Mouse (Mus musculus): ENCODE data around the gene Syngr2. TPM values are rescaled to one million over a fixed set of nuclear protein-coding genes. Genes with fewer than 3 reads are reported as not detected.
A peak's percentile ranks its signal among the peaks of the same experiment; 100 is the strongest.

Syngr2 gene
- 78.7 and 79.2 TPM in 2 replicates for polyA plus RNA-seq (2014; fragmentation: Nextera tagmentation; extraction: Ambion mirVana)

DNA sequence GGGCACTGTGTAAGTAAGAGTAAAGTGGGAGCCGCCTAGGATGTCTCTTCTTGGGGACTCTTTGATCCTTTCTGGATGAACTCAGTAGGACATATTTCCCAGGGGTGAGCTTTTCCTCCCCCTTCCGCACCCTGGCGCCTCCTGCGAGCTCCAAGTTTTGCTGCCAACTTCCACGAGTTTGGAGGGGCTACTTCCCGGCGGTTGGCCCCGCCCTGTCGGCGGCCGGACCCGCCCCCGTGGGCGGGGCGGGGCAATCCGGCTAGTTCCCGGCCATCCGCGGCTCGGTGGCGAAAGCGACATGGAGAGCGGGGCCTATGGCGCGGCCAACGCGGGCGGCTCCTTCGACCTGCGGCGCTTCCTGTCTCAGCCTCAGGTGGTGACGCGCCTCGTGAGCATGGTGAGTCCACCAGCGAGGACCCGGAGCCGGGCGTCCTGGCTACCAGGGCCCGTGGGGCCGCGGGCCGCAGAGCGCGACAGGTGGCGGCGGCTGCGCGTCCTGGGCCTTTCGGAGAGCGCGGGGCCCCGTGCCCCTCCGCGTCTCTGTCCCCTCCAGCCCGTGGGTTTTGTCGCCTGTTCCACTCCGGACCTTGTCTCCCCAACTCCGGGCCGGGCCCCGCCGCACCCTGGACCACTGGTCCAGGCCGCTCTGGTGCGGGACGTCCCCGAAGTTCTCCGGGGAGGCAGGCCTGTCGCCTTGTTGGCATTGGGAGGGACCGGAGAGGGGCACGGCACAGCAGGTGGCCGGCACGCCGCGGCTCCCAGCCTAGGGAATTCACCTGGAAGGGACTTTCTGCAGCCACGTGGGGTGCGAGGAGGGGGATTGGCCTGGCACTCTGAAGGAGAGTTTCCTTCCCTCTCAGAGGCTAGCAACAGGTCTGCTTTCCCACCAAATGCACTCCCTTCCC lies at the start of gene Syngr2, which contains the start of gene Gm20708:
Gene Syngr2 (plus strand): TSS at position 262 of the 905 bp plus-strand sequence.
Gene Gm20708 (plus strand): TSS at position 262 of the 905 bp plus-strand sequence.
- H3K9me3 ChIP-seq (replicated peaks; ENCODE audit: control insufficient read depth, low read length): no peaks in the 10 kb centered on the region
- WGBS (ENCODE audit: insufficient replicate concordance): under 1% methylated on average over 67 of the region's 75 CpGs
- peak; percentile 65 for ATAC-seq (replicated peaks; ENCODE audit: insufficient number of reproducible peaks, low FRiP score, low TSS enrichment)

DNA sequence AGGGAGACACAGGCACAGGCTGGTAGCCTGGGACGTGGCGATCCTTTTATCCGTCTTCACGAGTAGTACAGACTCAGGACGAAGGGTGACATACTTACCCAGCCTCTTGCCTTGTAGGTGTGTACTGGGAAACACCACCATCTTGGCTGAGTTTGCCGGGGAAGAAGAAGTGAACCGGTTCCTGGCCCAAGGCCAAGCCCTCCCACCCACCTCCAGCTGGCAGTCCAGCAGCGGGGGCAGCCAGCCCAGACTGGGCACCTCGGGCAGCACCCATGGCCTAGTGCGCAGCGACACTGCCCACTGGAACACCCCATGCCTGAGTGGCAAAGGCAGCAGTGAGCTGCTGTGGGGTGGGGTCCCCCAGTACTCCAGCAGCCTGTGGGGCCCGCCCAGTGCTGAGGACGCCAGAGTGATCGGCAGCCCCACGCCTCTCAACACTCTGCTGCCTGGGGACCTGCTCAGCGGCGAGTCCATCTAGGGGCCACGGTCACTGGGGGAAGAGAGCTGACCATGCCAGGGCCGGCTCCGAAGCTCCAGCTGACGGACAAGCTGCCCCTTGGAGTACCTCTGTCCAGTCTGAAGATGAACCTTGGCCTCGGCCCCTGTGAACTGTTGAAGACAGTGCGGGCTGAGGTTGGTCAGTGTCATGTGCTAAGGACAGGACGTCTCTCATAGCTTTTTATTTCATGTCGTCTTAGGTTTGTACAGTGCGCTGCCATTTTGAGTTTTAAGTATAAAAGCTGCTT lies 48.9 kb upstream of the Syngr2 start:
- H3K36me3 ChIP-seq (ENCODE audit: control insufficient read depth, insufficient read depth, low read length): peaks cover 40% of the 10 kb centered on the region
- H3K27me3 ChIP-seq (ENCODE audit: control insufficient read depth, insufficient read depth, low read length): no peaks in the 10 kb centered on the region
- no peak overlapping the region for H3K4me2 ChIP-seq
- no peaks in the 10 kb centered on the region for H3K9me3 ChIP-seq (replicated peaks; ENCODE audit: control insufficient read depth, low read length)
- ATAC-seq (replicated peaks; ENCODE audit: insufficient number of reproducible peaks, low FRiP score, low TSS enrichment): no peak
- 91% methylated on average over 26 of the region's 26 CpGs for WGBS (ENCODE audit: insufficient replicate concordance)
- H3K4me1 ChIP-seq (ENCODE audit: control insufficient read depth, insufficient read depth, low read length): no peaks in the 10 kb centered on the region
- H3K27ac ChIP-seq (ENCODE audit: low read depth, low read length): no peak overlapping the region; the same call in 1 of the 2 replicates
- H3K4me3 ChIP-seq (ENCODE audit: low read depth, low read length): no peak overlapping the region
- no peak overlapping the region for H3K9ac ChIP-seq (ENCODE audit: low read depth, low read length)

More for the DNA sequence above, at the start of gene Syngr2, which contains the start of gene Gm20708:
- H3K4me3 ChIP-seq (ENCODE audit: low read depth, low read length): peak within 1 kb of the TSS; percentile 83
- H3K27ac ChIP-seq (ENCODE audit: low read depth, low read length): peak within 1 kb of the TSS; percentile 57
- H3K27me3 ChIP-seq (ENCODE audit: control insufficient read depth, insufficient read depth, low read length): peaks cover 3% of the 10 kb centered on the region; the same call in 1 of the 2 replicates
- H3K9ac ChIP-seq (ENCODE audit: low read depth, low read length): peak within 1 kb of the TSS; percentile 82
- H3K4me1 ChIP-seq (ENCODE audit: control insufficient read depth, insufficient read depth, low read length): peaks cover 11% of the 10 kb centered on the region
- H3K36me3 ChIP-seq (ENCODE audit: control insufficient read depth, insufficient read depth, low read length): peaks cover 15% of the 10 kb centered on the region
- H3K4me2 ChIP-seq: peak within 1 kb of the TSS; percentile 83

DNA sequence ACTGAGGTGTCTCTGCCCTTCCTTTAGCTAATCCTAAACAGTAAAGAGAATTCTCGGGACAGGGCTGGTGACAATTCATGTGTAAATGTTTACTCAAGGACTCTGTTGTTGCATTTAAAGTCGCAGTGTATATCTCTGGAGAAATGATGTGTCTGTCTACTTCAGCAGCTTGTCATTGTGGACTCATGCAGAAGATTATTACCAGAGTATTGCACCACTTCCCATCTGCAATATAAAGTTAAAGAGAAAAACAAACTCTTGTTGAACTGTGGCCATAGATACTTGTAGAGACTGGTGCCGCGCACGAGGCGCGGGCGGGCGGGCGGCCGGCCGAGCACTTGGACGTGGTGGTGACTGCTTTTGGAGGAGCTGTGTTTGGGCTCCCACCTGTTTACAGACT lies 47.7 kb upstream of the Syngr2 start:
- Histone ChIP-seq H3K4me3 (ENCODE audit: low read depth, low read length) (no peak overlapping the region), H3K4me2 (no peak overlapping the region), H3K9ac (ENCODE audit: low read depth, low read length) (no peak overlapping the region), H3K4me1 (ENCODE audit: control insufficient read depth, insufficient read depth, low read length) (peaks cover 5% of the 10 kb centered on the region; the same call in 1 of the 2 replicates), H3K9me3 (replicated peaks; ENCODE audit: control insufficient read depth, low read length) (no peaks in the 10 kb centered on the region), H3K36me3 (ENCODE audit: control insufficient read depth, insufficient read depth, low read length) (peaks cover 37% of the 10 kb centered on the region), H3K27ac (ENCODE audit: low read depth, low read length) (no peak overlapping the region), H3K27me3 (ENCODE audit: control insufficient read depth, insufficient read depth, low read length) (no peaks in the 10 kb centered on the region)
- ATAC-seq (replicated peaks; ENCODE audit: insufficient number of reproducible peaks, low FRiP score, low TSS enrichment): no peak
- WGBS (ENCODE audit: insufficient replicate concordance): 89% methylated on average over 13 of the region's 13 CpGs

DNA sequence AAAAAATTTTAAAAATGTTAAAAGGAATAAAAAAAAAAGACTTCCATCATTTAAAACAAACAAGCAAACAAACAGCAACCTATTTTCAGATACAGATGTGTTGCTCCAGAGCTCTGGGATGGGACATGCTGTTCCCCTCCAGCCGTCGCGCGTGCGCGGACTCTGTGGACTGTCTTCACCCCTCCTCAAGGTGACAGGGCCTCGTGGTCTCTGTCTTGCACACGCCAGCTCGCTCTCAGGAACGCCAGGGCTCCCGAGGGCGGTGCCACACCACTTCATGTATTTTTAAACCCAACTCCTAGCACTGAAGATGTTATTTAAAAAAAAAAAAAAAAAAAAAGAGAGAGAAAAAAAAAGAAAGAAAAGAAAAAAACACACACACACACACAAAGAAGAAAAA lies 47.2 kb upstream of the Syngr2 start:
- Histone ChIP-seq H3K27me3 (ENCODE audit: control insufficient read depth, insufficient read depth, low read length) (no peaks in the 10 kb centered on the region), H3K9ac (ENCODE audit: low read depth, low read length) (no peak overlapping the region), H3K36me3 (ENCODE audit: control insufficient read depth, insufficient read depth, low read length) (peaks cover 37% of the 10 kb centered on the region), H3K27ac (ENCODE audit: low read depth, low read length) (no peak overlapping the region), H3K4me3 (ENCODE audit: low read depth, low read length) (no peak overlapping the region), H3K9me3 (replicated peaks; ENCODE audit: control insufficient read depth, low read length) (no peaks in the 10 kb centered on the region), H3K4me1 (ENCODE audit: control insufficient read depth, insufficient read depth, low read length) (peaks cover 5% of the 10 kb centered on the region; the same call in 1 of the 2 replicates), H3K4me2 (no peak overlapping the region)
- no peak for ATAC-seq (replicated peaks; ENCODE audit: insufficient number of reproducible peaks, low FRiP score, low TSS enrichment)
- WGBS (ENCODE audit: insufficient replicate concordance): 55% methylated on average over 12 of the region's 12 CpGs

DNA sequence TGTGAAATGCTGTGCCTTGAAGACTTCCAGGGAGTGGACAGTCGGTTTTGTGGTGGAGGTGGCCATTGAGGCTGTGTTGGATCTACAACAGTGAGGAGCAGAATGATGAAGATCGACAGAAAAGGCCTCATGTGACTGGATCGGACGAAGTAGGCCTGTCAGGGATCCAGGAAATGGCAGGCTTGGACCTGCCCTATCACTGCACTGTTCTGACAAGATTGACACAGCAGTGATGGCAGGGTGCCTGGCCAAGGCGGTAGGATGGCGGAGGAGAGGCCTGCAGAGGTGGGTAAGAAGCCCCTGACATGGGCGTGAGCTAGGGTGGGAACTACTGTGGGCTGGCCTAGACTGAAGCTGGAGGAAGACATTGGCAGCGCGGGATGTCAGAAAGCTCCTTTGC lies 45.1 kb upstream of the Syngr2 start:
- peaks cover 5% of the 10 kb centered on the region; the same call in 1 of the 2 replicates for H3K4me1 ChIP-seq (ENCODE audit: control insufficient read depth, insufficient read depth, low read length)
- H3K4me3 ChIP-seq (ENCODE audit: low read depth, low read length): no peak overlapping the region
- H3K27me3 ChIP-seq (ENCODE audit: control insufficient read depth, insufficient read depth, low read length): no peaks in the 10 kb centered on the region
- H3K27ac ChIP-seq (ENCODE audit: low read depth, low read length): no peak overlapping the region
- 87% methylated on average over 9 of the region's 9 CpGs for WGBS (ENCODE audit: insufficient replicate concordance)
- no peak overlapping the region for H3K9ac ChIP-seq (ENCODE audit: low read depth, low read length)
- no peak for ATAC-seq (replicated peaks; ENCODE audit: insufficient number of reproducible peaks, low FRiP score, low TSS enrichment)
- no peak overlapping the region for H3K4me2 ChIP-seq
- H3K9me3 ChIP-seq (replicated peaks; ENCODE audit: control insufficient read depth, low read length): no peaks in the 10 kb centered on the region
- peaks cover 28% of the 10 kb centered on the region for H3K36me3 ChIP-seq (ENCODE audit: control insufficient read depth, insufficient read depth, low read length)

GRCm38 (mm10) chr11:117765361-117765760 lies 44.1 kb upstream of the Syngr2 start:
- Histone ChIP-seq H3K36me3 (ENCODE audit: control insufficient read depth, insufficient read depth, low read length) (peaks cover 19% of the 10 kb centered on the region), H3K27ac (ENCODE audit: low read depth, low read length) (no peak overlapping the region), H3K4me3 (ENCODE audit: low read depth, low read length) (no peak overlapping the region), H3K9ac (ENCODE audit: low read depth, low read length) (no peak overlapping the region), H3K4me2 (no peak overlapping the region), H3K4me1 (ENCODE audit: control insufficient read depth, insufficient read depth, low read length) (peaks cover 5% of the 10 kb centered on the region; the same call in 1 of the 2 replicates), H3K27me3 (ENCODE audit: control insufficient read depth, insufficient read depth, low read length) (no peaks in the 10 kb centered on the region), H3K9me3 (replicated peaks; ENCODE audit: control insufficient read depth, low read length) (no peaks in the 10 kb centered on the region)
- ATAC-seq (replicated peaks; ENCODE audit: insufficient number of reproducible peaks, low FRiP score, low TSS enrichment): 0 out of 2 replicates have a peak, but pooled peaks have one; percentile 2
- WGBS (ENCODE audit: insufficient replicate concordance): 78% methylated on average over 5 of the region's 5 CpGs

GRCm38 (mm10) chr11:117766275-117766674 lies 43.2 kb upstream of the Syngr2 start:
- H3K36me3 ChIP-seq (ENCODE audit: control insufficient read depth, insufficient read depth, low read length): peaks cover 16% of the 10 kb centered on the region
- H3K27ac ChIP-seq (ENCODE audit: low read depth, low read length): no peak overlapping the region
- H3K4me1 ChIP-seq (ENCODE audit: control insufficient read depth, insufficient read depth, low read length): peaks cover 5% of the 10 kb centered on the region; the same call in 1 of the 2 replicates
- WGBS (ENCODE audit: insufficient replicate concordance): 69% methylated on average over 3 of the region's 3 CpGs
- no peak overlapping the region for H3K4me3 ChIP-seq (ENCODE audit: low read depth, low read length)
- H3K9me3 ChIP-seq (replicated peaks; ENCODE audit: control insufficient read depth, low read length): no peaks in the 10 kb centered on the region
- no peak overlapping the region for H3K9ac ChIP-seq (ENCODE audit: low read depth, low read length)
- no peaks in the 10 kb centered on the region for H3K27me3 ChIP-seq (ENCODE audit: control insufficient read depth, insufficient read depth, low read length)
- no peak overlapping the region for H3K4me2 ChIP-seq
- no peak for ATAC-seq (replicated peaks; ENCODE audit: insufficient number of reproducible peaks, low FRiP score, low TSS enrichment)
